11 mouse cellular contexts compared by ENCODE assay signal in genomic region chr2:72855276-72855970, GRCm38 (mm10).
A peak's percentile ranks its signal among the peaks of the same experiment; 100 is the strongest.
DNase-seq lines count a peak whose midpoint lies in the region; ATAC-seq and TF ChIP-seq lines count a peak whose summit lies in the region.
"Had no signal": no experiment of that assay in that cellular context is flagged by ENCODE, and none has a peak within 500 bp of the region (broad histone marks: within the 10 kb centered on the region; RNA-seq: fewer than 3 reads in every experiment).

No protein-coding gene starts in this region.

- no peaks in the 10 kb centered on the region for H3K27me3 ChIP-seq in lung, embryonic 14.5 days (ENCODE audit: insufficient read depth, low read length)
- no peaks in the 10 kb centered on the region for H3K27me3 ChIP-seq in midbrain, embryonic 11.5 days (ENCODE audit: control insufficient read depth, insufficient read depth, low read length)
- H3K27me3 ChIP-seq: intestine, embryonic 15.5 days; liver, embryonic 13.5 days; midbrain, embryonic 13.5 days had no signal

- H3K27ac ChIP-seq in lung, embryonic 14.5 days (ENCODE audit: low read depth), result no peak overlapping the region
- H3K27ac ChIP-seq in gastrocnemius, adult 2 months, result no peak overlapping the region
- H3K27ac ChIP-seq in midbrain, embryonic 11.5 days (ENCODE audit: low read depth, low read length), result no peak overlapping the region
- H3K27ac ChIP-seq: intestine, embryonic 15.5 days; liver, embryonic 13.5 days; midbrain, embryonic 13.5 days had no signal

- H3K4me3 ChIP-seq in lung, embryonic 14.5 days (ENCODE audit: low read depth, low read length), result no peak overlapping the region
- no peak overlapping the region for H3K4me3 ChIP-seq in gastrocnemius, adult 2 months
- H3K4me3 ChIP-seq in midbrain, embryonic 11.5 days (ENCODE audit: low read depth, low read length), result no peak overlapping the region
- H3K4me3 ChIP-seq: intestine, embryonic 15.5 days; liver, embryonic 13.5 days; midbrain, embryonic 13.5 days had no signal

- H3K9me3 ChIP-seq in lung, embryonic 14.5 days (ENCODE audit: low read depth, low read length), result no peaks in the 10 kb centered on the region; the same call in 1 of the 2 replicates
- H3K9me3 ChIP-seq in midbrain, embryonic 11.5 days (ENCODE audit: control insufficient read depth, low read length), result no peaks in the 10 kb centered on the region
- H3K9me3 ChIP-seq: intestine, embryonic 15.5 days; liver, embryonic 13.5 days; midbrain, embryonic 13.5 days had no signal

- H3K4me2 ChIP-seq in lung, embryonic 14.5 days, result no peak overlapping the region
- H3K4me2 ChIP-seq in midbrain, embryonic 11.5 days, result no peak overlapping the region
- H3K4me2 ChIP-seq: intestine, embryonic 15.5 days; liver, embryonic 13.5 days; midbrain, embryonic 13.5 days had no signal

- peaks cover 3% of the 10 kb centered on the region; the same call in 1 of the 2 replicates for H3K4me1 ChIP-seq in lung, embryonic 14.5 days (ENCODE audit: insufficient read depth)
- no peaks in the 10 kb centered on the region for H3K4me1 ChIP-seq in midbrain, embryonic 11.5 days (ENCODE audit: control insufficient read depth, insufficient read depth, low read length)
- H3K4me1 ChIP-seq: intestine, embryonic 15.5 days had no signal

- no peak for TF ChIP-seq CTCF in lung, embryonic 14.5 days (IDR thresholded peaks at IDR 0.05; ENCODE audit: low read depth)
- no peak for TF ChIP-seq CTCF in gastrocnemius, adult 2 months (IDR thresholded peaks at IDR 0.05)

- DNase-seq in cerebellum, postnatal 14 days, result peak; percentile 44 to 48
- no peak for DNase-seq in cerebellum, adult 18-20 months
- peak; percentile 85 for DNase-seq in lung, embryonic 14.5 days
- no peak for DNase-seq in lung, postnatal 4 days
- DNase-seq in MEL-GATA-1-ER (ENCODE audit: extremely low read depth, low read depth), result peak; percentile 4
- DNase-seq in right cerebral cortex, postnatal 14 days, result peak; percentile 21
- DNase-seq in gastrocnemius, adult 2 months, result no peak
- no peak for DNase-seq in midbrain, embryonic 11.5 days (ENCODE audit: low spot score, missing footprints)
- DNase-seq: liver, embryonic 13.5 days had no signal

- intact Hi-C loops in gastrocnemius, adult 2 months (cut with DNase I), result no loop called here

- peak; percentile 49 for ATAC-seq in lung, embryonic 14.5 days (ENCODE audit: insufficient read depth)
- no peak for ATAC-seq in midbrain, embryonic 11.5 days (ENCODE audit: low FRiP score)
- ATAC-seq: intestine, embryonic 15.5 days; midbrain, embryonic 13.5 days had no signal

- no peak overlapping the region for H3K9ac ChIP-seq in lung, embryonic 14.5 days
- H3K9ac ChIP-seq in midbrain, embryonic 11.5 days (ENCODE audit: low read length), result no peak overlapping the region
- H3K9ac ChIP-seq: intestine, embryonic 15.5 days; liver, embryonic 13.5 days; midbrain, embryonic 13.5 days had no signal

- H3K36me3 ChIP-seq in lung, embryonic 14.5 days (ENCODE audit: insufficient read depth), result no peaks in the 10 kb centered on the region
- H3K36me3 ChIP-seq in midbrain, embryonic 11.5 days (ENCODE audit: control insufficient read depth, insufficient read depth, low read length), result no peaks in the 10 kb centered on the region
- H3K36me3 ChIP-seq: intestine, embryonic 15.5 days; liver, embryonic 13.5 days; midbrain, embryonic 13.5 days had no signal

- WGBS in lung, embryonic 14.5 days, result 60% methylated on average over 11 of the region's 11 CpGs
- WGBS in midbrain, embryonic 11.5 days, result 93% methylated on average over 11 of the region's 11 CpGs

Comparison
In these comparisons a context has a peak if more than half of its experiments do, and no peak if none do; other contexts are left out.
1. DNase-seq: peak in cerebellum, postnatal 14 days (2 of 2), lung, embryonic 14.5 days (single experiment), MEL-GATA-1-ER (single experiment) and right cerebral cortex, postnatal 14 days (single experiment); none in cerebellum, adult 18-20 months (0 of 2), lung, postnatal 4 days (0 of 2), gastrocnemius, adult 2 months (single experiment) and midbrain, embryonic 11.5 days (single experiment).